Mouse (Mus musculus) small intestine, adult 2 months (tissue): ENCODE data around the gene Rnf216.

ENCODE experiments used
- CTCF ChIP-seq: fragments of 200-500 bp; IDR thresholded peaks from 2 replicates; pipeline ENCODE4 v1.5.1; 2012; ENCODE audit warnings: low read depth, mild to moderate bottlenecking, control low read depth, inconsistent platforms, low read length, moderate library complexity, mixed read lengths; ENCODE audit not compliant: insufficient replicate concordance, insufficient read length; ENCODE audit errors: extremely low read depth
- POLR2A ChIP-seq: fragments of 200-500 bp; IDR thresholded peaks from 2 replicates; pipeline ENCODE4 v1.6.1; 2012; ENCODE audit warnings: low read depth, mild to moderate bottlenecking, control low read depth, inconsistent platforms, low read length, moderate library complexity

DNA sequence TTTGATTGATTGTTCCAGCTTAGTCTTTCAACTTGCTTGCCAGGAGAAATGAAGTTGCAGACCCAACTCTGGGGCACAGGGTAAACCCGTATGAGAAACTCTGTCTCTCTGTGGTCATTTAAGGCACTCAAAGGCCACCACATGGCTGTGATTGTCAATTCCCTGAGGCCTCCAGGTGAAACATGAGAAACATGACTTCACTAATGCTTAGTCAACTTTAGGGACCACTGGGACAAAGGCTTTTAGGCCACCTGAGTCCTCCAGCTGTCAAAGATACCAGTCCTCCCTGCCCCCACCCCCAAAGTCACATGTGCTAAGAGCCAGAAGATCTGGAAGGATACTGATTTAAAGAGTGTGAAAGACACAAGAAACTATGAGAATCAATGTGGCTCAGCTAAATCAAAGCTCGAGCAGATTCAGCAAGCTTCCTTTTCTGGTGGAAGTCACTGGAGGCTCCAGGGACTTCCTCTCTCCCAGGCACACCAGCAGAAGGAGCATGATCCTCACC is 80.1 kb downstream of the Rnf216 start:
- TF ChIP-seq POLR2A (no peak), CTCF (no peak)
